Mouse (Mus musculus) adrenal gland, postnatal 36 days (tissue): Measurements from ENCODE around the gene Dusp13. TPM values are rescaled to one million over a fixed set of nuclear protein-coding genes. Genes with fewer than 3 reads are reported as not detected.

Source experiments
- DNase-seq, 2 experiments: peaks; one replicate each; pipeline ENCODE4 v3.0.0; 2021; ENCODE audit warnings: mixed read lengths in 1 of 2
- long read RNA-seq, 2 experiments: library from polyadenylated mRNA; stranded (forward); transcript quantifications; one replicate each; pipeline ENCODE4 v2.0.0; 2021; ENCODE audit warnings: borderline sequencing depth in 2 of 2
- total RNA-seq, 2 experiments: library from RNA; stranded (reverse); gene quantifications; 2 replicates each; pipeline ENCODE4 v1.2.3; 2021

The Dusp13 gene
- under 1 TPM; 0.33 to 0.63 TPM for total RNA-seq
- long read RNA-seq, experiment 1: 0 reads
- long read RNA-seq, experiment 2, partial matches to known transcripts: 0 of 1 reads
- long read RNA-seq, experiment 2, other reads (novel, unspliced or antisense): 1 of 1 reads

DNA sequence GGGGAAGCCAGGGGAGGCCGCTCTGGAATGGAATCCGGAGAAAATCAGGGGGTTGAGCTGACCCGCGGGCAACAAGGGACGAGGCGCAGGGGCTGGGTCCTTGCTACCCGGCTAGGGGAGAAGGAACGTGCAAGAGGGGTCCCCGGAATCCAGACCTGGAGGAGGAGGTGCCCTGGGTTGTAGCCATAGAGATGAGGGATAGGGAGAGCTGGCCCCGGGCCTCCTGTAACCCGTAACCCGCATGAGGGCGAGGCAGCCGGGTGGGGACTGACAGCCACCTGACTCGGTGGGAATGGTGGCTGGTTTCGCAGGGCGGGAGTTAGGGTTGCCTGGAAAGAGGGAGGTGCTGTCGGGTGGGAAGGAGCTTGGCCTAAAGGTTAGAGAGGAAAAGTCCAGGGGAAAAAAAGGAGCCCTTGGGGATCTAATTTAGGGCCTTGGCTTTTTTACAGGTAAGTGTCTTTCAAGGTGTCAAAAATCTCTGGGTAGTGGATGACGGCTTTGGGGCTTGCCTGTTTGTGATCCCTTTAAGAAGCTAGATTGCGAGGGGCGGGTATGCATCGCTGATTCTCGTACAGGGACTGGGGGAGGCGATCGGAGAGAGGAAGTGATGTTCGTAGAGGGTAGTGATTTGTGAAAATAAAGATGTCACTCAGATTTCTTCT lies at the start of gene Dusp13:
Dusp13 (minus strand) TSS at position 301 of the 662 bp plus-strand sequence.
- peak; percentile 78 to 81 for DNase-seq

DNA sequence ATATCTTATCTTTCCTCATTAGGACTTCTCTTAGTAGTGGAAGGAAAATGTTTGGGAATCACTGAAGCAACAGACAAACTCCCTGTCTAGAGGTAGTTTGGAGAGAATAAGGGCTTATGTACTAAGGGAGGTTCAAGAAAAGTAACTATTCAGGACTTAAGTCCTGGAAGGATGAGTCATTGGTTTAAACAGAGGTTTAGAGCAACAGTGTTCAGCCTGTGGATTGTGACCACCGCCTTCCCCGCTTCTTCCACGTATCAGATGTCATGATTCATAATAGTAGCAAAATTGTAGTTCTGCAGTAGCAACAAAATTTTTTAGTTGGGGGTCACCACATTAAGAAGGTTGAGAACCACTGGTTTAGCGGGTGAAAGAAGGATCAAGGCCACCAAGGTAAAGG lies 49.7 kb upstream of the Dusp13 start:
- no peak for DNase-seq

DNA sequence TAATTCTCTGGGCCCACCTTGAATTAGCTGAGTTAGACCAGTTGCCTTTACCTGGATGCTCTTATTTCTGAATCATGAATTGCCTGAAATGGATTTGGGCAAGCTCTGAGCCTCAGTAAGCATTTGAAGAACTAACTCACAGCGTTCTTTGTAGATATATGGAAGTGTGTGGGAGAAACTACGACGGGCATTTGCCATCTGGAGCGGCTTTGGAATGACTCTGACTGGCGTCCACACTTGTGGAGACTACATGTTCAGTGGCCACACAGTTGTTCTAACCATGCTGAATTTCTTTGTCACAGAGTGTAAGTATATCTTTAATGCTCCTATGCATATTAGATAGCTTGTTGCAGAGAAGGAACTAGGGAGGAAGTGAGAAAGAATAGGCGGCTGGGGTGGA lies 41.3 kb upstream of the Dusp13 start:
- no peak for DNase-seq

DNA sequence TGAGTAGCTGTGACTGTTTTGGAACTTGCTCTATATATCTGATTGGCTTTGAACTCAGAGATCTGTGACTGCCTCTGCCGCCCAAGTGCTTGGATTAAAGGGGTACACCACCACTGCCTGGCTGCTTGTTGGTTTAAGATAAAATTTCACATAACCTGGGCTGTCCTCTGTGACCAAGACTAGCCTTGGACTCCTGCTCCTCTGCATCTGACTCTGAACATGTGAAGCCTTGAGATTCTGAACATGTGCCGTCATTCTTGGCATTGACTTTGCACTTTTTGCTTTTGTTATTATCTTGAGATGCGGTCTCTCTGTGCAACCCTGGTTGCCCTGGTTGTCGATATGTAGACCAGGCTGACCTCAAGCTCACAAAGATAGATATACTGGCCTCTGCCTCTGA lies 40.7 kb upstream of the Dusp13 start:
- peak; percentile 33 to 37 for DNase-seq

DNA sequence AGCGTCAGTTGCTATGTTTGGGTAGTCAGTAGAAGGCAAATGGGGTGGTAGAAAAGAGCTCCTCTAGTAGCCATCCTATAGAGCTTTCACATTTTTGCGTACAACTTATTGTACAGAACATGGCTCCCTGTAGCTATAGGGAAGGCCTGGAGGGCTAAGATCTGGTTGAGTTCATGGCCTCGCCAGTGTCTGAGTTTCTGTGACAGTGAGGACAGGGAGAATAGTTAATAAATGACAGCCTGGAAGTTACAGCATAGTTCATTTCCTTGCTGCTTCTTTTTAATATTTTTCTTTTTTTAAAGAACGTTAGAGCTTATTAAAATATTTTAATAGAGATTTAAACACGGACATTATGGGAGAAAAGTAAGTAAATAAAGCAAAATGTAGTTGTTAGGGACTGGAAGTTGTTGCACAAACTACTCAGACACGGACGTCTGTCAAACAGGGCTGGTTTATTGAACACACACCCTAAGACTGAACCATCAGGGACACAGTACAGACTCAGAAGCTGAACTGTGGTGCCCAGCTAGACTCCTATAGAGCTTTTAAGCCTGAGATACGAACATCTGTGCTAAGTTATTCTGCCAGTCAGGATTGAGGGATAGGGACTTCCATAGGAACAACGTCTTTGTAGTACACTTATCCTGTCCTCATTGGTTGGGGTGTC lies 39.7 kb upstream of the Dusp13 start:
- no peak for DNase-seq

DNA sequence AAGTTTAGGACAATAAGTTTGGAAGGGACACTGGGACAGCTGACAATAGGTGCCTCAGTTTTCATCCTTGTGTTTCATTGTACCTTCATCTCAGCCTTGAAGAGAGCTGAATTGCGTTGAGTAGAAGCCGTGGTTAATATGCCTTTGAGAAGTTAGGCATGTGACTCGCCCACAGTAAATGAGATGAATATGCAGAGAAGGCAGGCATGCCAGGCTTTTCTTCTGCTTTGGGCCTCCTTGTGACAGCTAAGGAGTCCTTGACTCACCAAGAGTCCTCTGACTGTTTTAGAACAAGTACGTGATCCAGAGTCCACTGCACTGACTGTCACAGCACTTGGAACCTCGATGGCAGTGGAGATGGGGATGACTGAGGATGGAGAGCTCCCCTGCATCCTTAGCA lies 37.1 kb upstream of the Dusp13 start:
- no peak for DNase-seq

DNA sequence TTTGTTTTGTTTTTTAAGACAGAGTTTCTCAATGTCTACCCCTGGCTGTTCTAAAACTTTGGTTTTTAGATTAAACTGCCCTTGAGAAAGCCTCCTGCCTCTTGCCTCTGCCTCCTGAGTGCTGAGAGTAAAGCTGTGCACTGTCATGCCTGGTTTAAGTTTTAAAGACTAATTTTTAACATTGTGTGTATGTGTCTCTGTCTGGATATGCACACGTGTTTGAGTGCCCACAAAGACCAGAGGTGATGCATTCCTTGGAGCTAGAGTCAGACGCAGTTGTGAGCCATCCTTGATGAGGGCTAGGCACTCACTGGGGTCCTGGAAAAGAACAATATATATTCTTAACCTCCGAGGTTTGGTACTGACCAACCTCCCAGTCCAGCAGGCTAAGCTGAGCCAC lies 36.4 kb upstream of the Dusp13 start:
- no peak for DNase-seq

DNA sequence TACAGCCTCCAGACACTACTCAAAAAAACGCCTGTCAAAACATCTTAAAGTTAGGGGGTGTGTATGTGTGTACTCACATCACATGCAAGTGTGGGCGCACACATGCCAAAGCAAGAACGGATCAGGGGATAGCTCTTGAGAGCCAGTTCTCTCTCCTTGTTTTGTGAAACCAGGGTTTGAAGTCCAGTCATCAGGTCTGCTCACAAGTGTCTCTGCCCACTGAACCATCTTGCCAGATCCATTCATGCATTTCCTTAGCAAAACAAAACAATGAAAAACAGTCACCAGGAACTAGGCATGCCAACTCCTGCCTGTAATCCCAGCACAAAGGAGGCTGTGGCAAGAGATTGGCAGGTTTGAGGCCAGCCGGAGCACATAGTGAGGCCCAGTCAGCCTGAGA lies 35.5 kb upstream of the Dusp13 start:
- no peak for DNase-seq

DNA sequence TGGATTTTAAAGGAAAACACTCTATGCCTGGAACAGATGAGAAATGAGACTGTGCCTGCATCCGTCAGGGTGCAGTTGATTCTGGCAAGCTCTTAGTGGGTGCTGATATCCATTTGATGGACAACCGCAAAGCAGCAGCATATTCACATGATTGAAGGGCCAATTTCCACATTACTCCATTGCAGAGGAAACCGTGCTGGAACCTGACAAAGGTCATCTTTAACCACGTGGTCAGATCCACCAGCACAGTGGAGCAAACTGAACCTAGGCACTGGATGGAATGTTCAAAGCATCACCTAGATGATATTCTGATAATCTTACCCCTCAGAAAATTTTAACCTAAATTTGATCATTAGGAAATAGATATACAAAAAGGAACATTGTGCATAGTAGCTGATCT lies 25.2 kb upstream of the Dusp13 start:
- DNase-seq: no peak

DNA sequence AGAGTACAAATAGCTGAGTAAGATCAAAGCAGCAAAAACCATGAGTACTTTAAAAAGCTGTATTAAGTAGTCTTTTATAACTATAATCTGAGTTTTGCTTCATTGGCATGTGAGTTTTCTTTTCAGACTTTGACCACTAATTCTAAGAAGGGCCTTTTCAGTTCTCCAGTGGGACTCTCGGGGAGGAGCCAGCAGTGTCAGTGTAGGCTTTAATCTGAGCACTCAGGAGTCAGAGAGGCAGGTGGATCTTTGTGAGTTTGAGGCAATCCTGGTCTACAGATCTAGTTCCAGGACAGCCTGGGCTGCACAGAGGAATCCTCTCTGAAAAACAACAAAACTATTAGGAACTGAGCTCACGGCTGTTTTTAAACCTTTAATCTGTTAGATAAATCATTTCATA lies 23.0 kb upstream of the Dusp13 start:
- no peak for DNase-seq

DNA sequence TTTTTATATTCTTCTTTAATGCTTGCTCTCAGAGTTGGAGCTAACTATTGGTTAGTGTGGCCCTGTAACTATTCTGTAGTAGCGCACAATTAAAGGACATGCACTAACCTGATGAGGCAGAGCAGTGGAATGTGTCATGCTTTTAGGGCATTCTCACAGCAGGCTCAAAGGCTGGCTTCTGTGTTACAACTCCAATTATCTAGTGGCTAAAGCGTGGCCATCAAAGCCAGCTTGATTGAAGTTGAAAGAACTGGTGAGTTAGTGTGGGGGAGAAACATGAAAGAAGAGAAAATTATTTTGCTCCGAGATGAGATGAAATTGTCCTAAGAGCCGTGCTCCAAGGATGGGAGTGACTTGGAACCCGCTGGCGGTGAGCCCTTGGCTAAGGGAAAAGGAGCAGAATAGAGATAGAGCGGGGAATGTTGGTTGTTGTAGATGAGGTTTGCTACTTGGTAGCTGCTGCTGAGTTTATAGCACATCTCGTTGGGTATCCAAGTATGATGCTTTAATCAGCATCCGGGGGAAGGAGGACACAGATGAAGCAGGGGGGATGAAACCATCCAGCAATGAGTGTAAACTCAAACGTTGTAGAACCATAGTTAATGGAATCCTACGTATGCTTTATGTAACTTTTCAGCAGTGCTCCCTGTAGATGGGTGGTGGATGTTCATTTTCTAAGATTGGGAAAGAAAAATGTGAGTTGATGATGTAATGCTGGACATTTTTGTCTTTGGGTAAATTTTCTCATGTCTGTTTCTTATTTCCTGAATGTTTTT lies 21.7 kb upstream of the Dusp13 start:
- no peak for DNase-seq

DNA sequence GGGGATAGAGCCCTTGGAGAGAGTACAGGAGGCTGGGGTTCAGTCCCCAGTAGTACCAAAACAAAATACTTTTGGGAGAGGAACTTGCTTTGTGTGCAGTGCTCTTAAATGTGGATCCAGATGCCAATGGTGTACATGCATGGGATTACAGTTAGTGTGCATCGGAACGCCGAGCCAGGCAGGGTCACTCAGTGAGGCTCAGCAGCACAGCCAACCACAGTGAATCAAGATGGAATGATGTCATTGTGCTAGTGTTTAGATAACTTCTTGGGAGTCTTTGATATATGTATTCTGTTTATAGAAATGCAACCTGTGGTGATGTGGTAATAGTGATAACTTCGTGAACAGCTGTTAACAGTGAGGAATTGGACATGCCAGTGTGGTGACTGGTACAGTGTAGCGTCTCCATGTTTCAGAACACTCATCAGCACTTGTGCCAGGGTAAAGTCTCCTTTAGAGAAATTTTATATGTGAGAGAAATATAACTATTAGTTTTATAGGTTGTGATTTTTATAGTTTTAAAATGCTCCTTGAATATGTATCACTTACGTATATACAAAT lies 15.5 kb upstream of the Dusp13 start:
- no peak for DNase-seq

DNA sequence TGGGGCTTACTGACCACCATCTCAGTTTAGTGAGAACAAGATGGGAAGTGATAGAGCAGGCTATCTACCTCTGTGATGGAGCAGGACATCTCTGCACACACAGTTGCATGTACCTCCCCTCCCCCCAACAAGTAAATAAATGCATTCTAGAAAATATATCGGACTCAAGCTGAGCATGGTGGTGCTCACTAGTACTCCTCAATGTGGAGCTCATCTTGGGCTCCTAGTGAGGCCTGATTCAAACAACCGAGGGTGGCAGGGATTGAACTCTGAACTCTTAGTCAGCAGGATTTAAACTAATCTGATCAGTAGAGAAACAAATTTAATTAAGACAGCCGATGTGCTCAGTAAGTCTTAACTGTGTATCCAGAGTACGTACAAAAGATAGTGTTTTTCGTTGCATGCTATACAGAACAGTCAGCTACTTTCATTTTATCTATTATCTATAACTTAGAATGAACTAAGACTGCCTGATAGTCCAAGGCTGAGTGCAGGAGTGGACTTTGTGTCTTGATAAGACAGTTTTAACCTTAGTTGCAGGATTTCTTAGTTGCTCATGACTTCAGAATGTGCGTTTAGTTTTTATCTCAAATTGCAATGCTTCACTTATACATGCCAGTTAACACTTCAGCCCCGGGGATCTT lies 14.9 kb upstream of the Dusp13 start:
- no peak for DNase-seq

DNA sequence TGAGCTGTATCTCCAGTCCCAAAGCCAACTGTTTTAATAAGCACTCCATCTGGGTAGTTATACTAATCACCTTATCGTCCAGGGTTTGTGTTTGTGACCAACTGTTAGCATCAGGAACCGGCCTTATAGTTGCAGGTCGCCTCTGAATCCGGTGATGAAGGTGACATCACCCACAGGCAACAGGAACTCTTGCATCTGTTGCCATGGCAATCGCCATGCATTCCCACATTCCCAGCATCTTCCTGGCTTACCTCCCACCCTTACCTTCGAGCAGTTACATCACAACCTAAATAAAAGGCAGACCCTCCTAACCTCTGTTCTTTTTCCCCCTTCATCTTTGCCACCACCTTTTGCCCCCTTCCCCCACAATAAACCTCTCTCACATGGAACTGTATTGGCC lies 13.7 kb upstream of the Dusp13 start:
- DNase-seq: no peak

DNA sequence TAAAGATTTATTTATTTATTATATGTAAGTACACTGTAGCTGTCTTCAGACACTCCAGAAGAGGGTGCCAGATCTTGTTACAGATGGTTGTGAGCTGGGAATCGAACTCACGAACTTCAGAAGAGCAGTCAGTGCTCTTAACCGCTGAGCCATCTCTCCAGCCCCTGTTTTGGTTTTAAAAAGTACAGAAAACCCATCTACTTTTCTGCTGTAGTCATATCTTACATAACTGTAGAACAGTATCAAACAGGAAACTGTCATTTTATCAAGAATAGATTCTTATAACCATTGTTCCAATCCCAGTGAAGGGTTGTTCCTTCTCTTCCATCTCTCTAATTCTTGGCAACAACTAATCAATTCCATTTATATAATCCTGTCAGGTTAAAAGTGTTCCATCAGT lies 12.8 kb upstream of the Dusp13 start:
- DNase-seq: no peak

DNA sequence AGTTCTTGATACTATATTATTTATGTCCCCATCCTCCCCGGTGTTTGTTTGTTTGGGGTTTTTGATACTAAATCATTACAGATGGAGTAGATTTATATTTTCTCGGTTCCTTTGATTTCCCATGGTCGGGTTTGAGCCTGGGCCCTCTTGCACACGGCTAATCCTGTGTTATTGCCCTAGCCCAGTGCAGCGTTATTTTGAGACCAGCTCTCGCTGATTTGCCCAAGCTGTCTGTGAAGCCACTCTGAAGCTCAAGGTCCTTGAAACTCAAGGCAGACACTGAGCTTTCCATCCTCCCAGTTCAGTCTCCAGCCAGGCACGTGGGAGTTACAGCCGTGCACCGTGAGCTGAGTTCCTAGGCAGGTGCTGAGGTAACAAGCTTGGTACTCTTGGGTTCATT lies 10.6 kb upstream of the Dusp13 start:
- DNase-seq: peak; percentile 30 to 35

DNA sequence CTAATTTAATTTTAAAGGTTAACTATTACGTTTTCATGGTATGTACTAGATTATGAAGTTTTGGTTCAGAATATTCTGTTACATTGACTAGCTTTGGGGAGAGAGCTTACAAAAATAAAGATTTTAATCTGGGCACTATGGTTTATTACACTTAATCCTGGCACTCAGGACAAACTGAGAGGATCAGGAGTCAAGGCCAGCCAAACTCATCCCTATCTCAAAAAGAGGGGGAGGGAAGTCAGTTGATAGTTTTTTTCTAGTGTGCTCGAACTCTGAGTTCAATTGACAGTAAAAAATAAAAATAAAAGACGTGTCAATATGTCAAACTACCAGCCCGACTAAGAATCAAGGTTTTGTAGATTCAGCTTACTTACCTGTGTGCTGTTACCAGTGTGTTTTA lies 2.4 kb upstream of the Dusp13 start:
- DNase-seq: peak in 1 of 2 experiments; percentile 43

DNA sequence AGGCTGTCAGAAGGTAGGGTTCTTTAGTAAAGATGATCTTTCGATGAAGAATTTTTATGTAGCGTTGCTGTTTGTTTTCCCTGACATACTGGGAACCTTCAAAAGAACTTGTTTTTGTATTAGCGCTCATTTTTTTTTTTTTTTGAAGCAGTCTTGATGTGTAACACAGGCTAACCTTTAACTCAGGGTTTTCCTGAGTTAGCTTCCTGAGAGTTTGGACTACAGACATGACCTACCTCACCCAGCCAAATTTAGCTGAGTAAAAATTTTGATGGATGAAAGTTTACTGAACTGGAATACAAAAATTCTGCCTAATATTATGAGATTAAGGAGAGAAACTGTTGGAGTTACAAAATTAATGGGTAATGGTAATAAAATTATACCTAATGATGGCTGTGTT lies 1.4 kb upstream of the Dusp13 start:
- DNase-seq: no peak

DNA sequence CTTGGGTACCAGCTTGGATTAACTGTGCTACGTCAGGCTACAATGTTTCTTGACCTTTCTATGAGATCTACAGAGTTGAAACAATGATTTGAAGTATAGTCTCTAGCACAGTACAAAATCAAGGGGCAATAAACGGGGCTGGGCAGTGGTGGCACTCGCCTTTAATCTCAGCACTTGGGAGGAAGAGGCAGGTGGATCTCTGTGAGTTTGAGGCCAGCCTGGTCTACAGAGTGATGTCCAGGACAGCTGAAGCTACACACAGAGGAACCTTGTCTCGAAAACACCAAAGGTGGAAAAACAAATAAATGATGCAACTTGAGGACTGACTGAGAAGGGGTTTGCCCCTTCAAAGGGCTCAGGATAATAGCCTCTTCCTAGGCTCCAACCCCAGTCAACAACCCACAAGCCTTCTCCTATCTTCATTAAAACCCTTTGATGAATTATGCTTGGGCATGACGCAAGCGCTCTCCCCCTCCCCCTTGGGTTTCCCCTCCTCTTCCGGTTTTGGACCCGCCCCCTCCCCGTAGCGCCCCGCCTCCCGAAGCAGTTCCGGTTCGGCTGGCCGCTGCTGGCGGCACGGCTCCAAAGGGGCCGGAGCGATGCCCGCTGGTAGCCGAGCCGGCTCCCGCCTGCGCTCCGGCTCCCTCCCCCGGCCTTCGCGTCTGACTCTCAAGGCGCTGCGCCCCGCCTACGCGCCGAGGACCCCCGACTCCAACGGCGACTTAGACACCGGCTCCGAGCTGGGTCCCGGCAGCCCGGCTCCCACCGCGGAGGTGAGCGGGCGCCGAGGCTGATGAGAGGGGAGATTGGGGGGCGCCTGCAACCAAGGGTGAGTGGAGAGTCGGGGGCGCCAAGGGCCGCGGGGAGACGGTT lies 737 bp downstream of the Dusp13 start, which contains the start of gene Samd8:
Samd8 (plus strand) TSS at position 524 of the 873 bp plus-strand sequence.
- DNase-seq: peak; percentile 91 to 93

DNA sequence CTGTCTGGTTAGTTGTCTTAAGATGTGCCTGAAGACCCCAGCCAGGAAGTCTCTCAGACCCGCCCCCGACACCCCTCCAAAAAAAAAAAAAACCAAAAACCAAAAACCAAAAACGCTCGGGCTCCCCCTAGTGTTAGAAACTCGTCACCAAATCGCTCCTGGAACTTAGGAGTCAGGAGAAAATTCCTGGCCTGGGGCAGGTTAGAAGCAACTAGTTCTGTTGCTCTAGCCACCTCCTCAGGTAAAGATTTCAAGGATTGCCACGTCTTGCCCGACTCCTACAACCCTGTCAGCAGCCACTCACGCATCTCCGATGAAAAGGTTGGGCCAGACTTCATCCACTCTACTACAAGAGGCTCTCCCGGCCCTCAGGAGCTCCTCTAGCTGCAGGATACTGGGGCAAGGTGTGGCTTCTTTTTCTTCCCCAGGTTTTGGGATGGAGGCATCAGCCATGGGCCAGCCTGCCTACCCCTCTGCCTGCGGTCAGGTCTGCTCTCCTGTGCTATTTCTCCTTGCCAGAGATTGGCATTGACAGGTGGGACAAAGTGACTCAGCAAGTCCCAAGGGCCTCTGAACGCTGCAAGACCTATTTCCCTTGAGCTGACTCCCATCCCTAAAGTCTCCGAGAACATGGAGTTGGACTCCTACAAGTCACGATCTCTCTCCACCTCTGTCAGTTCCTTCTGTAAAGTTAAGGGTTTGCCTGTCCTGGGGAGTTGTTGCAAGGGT lies 2.7 kb downstream of the Dusp13 start:
- DNase-seq: peak; percentile 53 to 75
